Mouse (Mus musculus): ENCODE measurements around the gene Wdr62. TPM values are rescaled to one million over a fixed set of nuclear protein-coding genes. Genes with fewer than 3 reads are reported as not detected.

The Wdr62 gene
- polyA plus RNA-seq (2016; fragmentation: Nextera tagmentation; extraction: Ambion mirVana) = 11.4 and 13.9 TPM in 2 replicates

DNA sequence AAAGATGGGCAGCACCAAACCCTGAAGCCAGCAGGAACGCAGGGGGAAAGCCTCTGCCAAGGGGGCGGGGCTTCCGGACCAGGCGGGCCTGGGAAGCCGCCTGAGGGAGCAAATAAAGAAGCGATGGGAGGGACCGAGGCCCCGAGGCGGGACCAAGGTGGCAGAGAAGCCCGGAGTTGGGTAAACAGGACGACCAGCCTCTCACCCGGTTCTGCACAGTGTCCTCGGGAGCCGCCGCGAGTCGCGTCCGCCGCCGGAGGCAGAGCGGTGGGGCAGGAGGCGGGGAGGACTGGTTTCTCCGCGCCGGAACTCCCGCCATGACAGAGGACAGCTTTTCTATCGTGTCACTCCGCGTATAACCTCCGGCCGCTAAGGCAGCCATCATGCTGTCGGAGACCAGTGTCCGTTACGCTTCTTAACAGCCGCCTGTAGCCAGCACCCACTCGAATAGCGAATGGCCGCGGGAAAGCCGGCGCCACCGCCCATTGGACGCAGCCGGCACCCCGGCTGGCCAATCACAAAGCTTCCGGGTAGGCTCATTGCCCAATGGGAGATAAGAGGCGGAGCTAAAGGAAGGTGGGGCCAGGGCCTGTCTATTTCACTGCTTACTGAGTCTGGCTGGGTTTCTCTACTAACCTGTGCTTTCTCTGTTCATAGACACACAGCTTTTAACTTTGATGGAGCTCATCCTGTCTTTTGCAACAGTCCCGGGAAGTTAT, at the start of gene Wdr62, which contains the start of gene Thap8:
TSS of gene Wdr62 (minus strand) at position 469 of the 719 bp plus-strand sequence.
TSS of gene Thap8 (plus strand) at position 144 of the 719 bp plus-strand sequence.
- whole genome bisulfite sequencing = under 1% methylated on average over 49 of the region's 49 CpGs
- peaks cover 12% of the 10 kb centered on the region for H3K4me1 ChIP-seq
- no peaks in the 10 kb centered on the region for H3K9me3 ChIP-seq
- peak; percentile 97 for DNase-seq (ENCODE audit: low spot score)
- peak within 1 kb of the TSS; percentile 91 for H3K27ac ChIP-seq
- no peaks in the 10 kb centered on the region for H3K36me3 ChIP-seq
- no peaks in the 10 kb centered on the region for H3K27me3 ChIP-seq (ENCODE audit: insufficient read depth, poor library complexity, severe bottlenecking)
- peak within 1 kb of the TSS; percentile 90 for H3K4me3 ChIP-seq

DNA sequence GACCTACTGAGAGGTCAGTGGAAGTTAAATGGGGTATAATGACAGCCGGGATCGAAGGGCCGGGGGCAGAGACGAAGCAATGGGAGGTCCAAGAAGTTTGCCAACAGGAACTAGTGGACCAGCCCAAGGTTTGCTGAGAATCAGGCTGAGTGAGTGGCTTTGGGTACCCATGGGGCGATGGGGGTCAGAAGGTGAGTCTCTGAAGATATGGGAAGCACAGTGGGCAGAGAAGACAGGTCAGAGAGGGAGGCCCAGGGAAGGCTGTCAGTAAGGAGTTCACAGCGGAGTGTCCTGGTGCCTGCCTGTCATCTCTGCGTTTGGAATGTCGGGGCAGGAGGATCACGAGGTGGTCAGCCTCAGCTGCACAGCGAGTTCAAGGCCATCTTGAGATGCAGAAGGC, 48.2 kb upstream of the Wdr62 start:
- peaks cover 12% of the 10 kb centered on the region for H3K4me1 ChIP-seq
- H3K27ac ChIP-seq = no peak overlapping the region
- DNase-seq (ENCODE audit: low spot score) = no peak
- H3K27me3 ChIP-seq (ENCODE audit: insufficient read depth, poor library complexity, severe bottlenecking) = peaks cover 18% of the 10 kb centered on the region; the same call in 1 of the 2 replicates
- 50% methylated on average over 10 of the region's 10 CpGs for WGBS
- no peaks in the 10 kb centered on the region for H3K36me3 ChIP-seq
- no peak overlapping the region for H3K4me3 ChIP-seq
- no peaks in the 10 kb centered on the region for H3K9me3 ChIP-seq

DNA sequence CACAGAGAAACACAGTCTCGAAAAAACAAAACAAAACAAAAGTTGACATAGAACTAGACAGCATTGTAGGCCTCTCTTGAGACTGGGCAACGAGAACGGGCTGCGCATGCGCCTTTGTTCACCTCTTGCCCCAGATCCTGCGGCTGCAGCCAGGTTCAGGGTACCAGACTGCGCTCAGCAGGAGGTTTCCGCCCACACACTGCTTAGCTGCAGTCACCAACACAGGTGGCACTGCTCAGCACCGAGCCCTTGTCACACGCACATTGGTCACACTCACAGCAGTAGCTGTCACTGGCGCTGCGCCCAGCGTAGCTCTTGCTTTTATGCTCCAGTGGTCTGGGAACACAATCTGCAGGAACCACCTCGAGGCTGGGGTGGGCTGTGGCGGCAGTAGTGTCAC, 46.9 kb upstream of the Wdr62 start:
- 52% methylated on average over 15 of the region's 15 CpGs for WGBS
- Histone ChIP-seq H3K27ac (peak overlapping the region; percentile 24; the same call in 1 of the 2 replicates), H3K9me3 (no peaks in the 10 kb centered on the region), H3K36me3 (no peaks in the 10 kb centered on the region), H3K4me1 (peaks cover 14% of the 10 kb centered on the region), H3K27me3 (ENCODE audit: insufficient read depth, poor library complexity, severe bottlenecking) (peaks cover 6% of the 10 kb centered on the region; the same call in 1 of the 2 replicates), H3K4me3 (no peak overlapping the region)
- DNase-seq (ENCODE audit: low spot score) = no peak

DNA sequence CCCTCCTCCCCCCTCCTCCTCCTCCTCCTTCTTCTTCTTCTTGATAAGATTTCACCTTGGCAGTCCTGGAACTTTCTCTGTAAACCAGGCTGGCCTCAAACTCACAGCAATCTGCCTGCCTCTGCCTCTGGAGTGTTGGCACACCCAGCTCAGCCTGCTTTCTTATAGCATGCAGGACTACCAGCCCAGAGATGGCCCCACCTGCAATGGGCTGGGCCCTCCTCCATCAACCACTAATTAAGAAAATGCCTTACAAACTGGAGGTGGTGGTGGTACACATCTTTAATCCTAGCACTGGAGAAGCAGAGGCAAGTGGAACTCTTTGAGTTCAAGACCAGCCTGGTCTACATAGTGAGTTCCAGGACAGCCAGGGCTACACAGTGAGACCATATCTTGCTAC, 46.2 kb upstream of the Wdr62 start:
- Histone ChIP-seq H3K4me1 (peaks cover 16% of the 10 kb centered on the region), H3K36me3 (no peaks in the 10 kb centered on the region), H3K4me3 (no peak overlapping the region), H3K27me3 (ENCODE audit: insufficient read depth, poor library complexity, severe bottlenecking) (peaks cover 6% of the 10 kb centered on the region; the same call in 1 of the 2 replicates), H3K27ac (no peak overlapping the region), H3K9me3 (no peaks in the 10 kb centered on the region)
- no peak for DNase-seq (ENCODE audit: low spot score)

DNA sequence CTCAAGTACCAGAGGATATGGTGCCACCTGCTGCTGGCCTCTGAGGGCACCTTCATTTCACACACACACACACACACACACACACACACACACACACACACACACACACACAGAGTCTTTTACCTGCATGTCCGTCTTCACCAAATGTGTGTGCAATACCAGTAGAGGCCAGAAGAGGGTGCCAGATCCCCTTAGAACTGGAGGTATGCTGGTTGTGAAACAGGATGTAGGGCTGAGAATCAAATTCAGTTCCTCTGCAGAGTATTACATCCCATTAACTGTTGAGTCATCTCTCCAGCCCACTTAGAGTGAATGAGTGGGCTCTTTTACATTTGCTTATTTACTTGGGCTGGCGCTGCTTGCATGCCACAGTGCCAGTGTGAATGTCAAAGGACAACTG, 45.1 kb upstream of the Wdr62 start:
- no peaks in the 10 kb centered on the region for H3K9me3 ChIP-seq
- peaks cover 6% of the 10 kb centered on the region; the same call in 1 of the 2 replicates for H3K27me3 ChIP-seq (ENCODE audit: insufficient read depth, poor library complexity, severe bottlenecking)
- no peak overlapping the region for H3K4me3 ChIP-seq
- no peak for DNase-seq (ENCODE audit: low spot score)
- no peaks in the 10 kb centered on the region for H3K36me3 ChIP-seq
- no peak overlapping the region for H3K27ac ChIP-seq
- 43% methylated on average over 2 of the region's 2 CpGs for WGBS
- peaks cover 23% of the 10 kb centered on the region for H3K4me1 ChIP-seq

DNA sequence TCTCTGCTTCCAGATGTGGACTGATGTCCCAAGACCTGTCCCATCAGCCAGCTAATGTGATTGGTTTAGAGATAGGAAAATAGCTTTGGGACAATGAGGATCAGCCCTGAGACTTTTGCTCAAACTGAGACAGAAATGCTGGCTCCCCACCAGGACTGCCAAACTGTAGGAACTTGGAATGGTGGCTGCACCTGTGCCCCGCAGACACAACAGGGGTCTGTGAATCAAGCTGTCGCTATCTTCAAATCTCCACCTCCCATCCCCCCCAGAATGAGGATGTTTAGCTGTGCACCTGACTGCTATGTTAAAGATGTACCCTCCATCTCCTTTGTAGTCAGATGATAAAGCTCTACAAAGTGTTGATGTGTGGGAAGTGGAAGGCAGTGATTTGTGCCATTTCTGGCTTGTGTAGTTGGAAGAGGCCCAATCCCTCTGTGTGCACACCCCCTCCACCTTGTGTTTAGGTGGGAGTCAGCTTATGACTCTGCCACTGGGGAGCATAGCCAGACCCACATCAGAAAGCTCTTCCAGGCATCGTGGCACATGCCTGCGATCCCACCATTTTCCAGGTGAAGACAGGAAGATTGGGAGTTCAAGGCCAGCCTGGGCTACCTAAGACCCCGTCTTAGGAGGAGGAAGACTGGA, 44.2 kb upstream of the Wdr62 start:
- WGBS = 82% methylated on average over 5 of the region's 5 CpGs
- no peak overlapping the region for H3K4me3 ChIP-seq
- H3K27ac ChIP-seq = no peak overlapping the region
- H3K9me3 ChIP-seq = no peaks in the 10 kb centered on the region
- no peak for DNase-seq (ENCODE audit: low spot score)
- H3K27me3 ChIP-seq (ENCODE audit: insufficient read depth, poor library complexity, severe bottlenecking) = peaks cover 6% of the 10 kb centered on the region; the same call in 1 of the 2 replicates
- H3K4me1 ChIP-seq = peaks cover 23% of the 10 kb centered on the region
- 0 out of 2 replicates have a peak, but pooled peaks cover 1% of the 10 kb centered on the region for H3K36me3 ChIP-seq

DNA sequence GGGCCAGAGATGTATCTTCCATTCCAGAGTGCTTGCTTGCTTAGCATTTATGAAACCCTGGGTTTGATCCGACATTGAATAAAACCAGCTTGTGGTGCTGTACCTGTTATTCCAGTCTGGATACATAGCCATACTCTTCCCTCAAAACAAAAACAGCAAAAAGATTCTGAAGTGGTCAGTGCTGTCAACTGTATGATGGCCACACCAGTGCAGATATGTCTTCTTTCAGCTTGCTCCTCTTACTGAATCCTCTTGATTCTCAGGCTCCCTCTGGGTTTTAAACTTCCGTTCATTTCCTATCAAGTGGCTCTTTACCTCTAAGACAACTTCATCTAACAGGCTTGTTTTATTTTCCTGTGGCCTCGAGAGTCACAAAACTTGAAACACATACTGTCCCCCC, 43.6 kb upstream of the Wdr62 start, which contains the start of gene Sdhaf1:
TSS of gene Sdhaf1 (minus strand) at position 101 of the 400 bp plus-strand sequence.
- peak within 1 kb of the TSS; percentile 72 for H3K4me3 ChIP-seq
- peak within 1 kb of the TSS; percentile 92 for H3K27ac ChIP-seq
- peaks cover 23% of the 10 kb centered on the region for H3K4me1 ChIP-seq
- no peaks in the 10 kb centered on the region for H3K9me3 ChIP-seq
- peaks cover 7% of the 10 kb centered on the region; the same call in 1 of the 2 replicates for H3K36me3 ChIP-seq
- no peak for DNase-seq (ENCODE audit: low spot score)
- 73% methylated on average over 3 of the region's 3 CpGs for WGBS
- peaks cover 6% of the 10 kb centered on the region; the same call in 1 of the 2 replicates for H3K27me3 ChIP-seq (ENCODE audit: insufficient read depth, poor library complexity, severe bottlenecking)

DNA sequence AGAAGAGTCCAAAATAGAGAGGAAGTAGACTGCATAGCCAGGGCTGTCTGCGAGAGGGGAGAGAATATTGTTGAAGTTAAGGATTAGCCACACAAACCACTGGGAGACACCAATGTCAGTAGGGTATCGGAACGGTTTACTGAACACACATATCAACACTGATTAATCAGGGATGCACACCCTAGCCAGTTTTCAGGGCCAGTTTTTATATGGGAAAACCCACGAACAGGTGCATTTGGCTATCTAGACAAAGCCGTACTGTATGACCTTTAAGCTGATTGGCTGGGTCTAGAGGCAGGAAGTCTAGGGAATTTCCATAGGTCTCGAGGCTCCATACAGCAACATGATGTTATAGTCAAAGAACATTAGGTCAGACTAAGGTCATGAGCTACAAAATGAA, 42.6 kb upstream of the Wdr62 start:
- Histone ChIP-seq H3K4me3 (peak overlapping the region; percentile 72), H3K9me3 (no peaks in the 10 kb centered on the region), H3K36me3 (peaks cover 17% of the 10 kb centered on the region; the same call in 1 of the 2 replicates), H3K4me1 (peaks cover 19% of the 10 kb centered on the region), H3K27ac (peak overlapping the region; percentile 92), H3K27me3 (ENCODE audit: insufficient read depth, poor library complexity, severe bottlenecking) (peaks cover 6% of the 10 kb centered on the region; the same call in 1 of the 2 replicates)
- no peak for DNase-seq (ENCODE audit: low spot score)
- 34% methylated on average over 6 of the region's 6 CpGs for WGBS

DNA sequence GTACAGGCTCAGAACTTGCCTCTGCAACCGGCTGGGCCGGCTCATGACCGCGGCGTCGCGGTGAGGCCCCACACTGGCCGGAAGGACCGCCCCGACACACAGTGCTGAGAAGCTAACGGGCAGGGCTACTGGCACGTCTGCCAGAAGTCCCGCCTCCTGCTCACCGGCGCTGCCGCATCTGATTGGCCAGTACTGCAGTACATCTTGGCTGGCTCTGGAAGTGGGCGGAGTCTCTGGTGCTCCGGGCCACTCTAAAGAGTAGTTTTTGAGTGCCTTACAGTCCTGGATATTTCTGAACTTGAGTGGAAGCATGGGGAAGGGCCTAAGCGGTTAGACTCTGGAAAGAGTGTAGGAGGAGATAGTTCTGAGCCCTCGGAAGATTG, 42.1 kb upstream of the Wdr62 start:
- peaks cover 3% of the 10 kb centered on the region; the same call in 1 of the 2 replicates for H3K27me3 ChIP-seq (ENCODE audit: insufficient read depth, poor library complexity, severe bottlenecking)
- H3K36me3 ChIP-seq = peaks cover 19% of the 10 kb centered on the region; the same call in 1 of the 2 replicates
- peaks cover 17% of the 10 kb centered on the region for H3K4me1 ChIP-seq
- no peaks in the 10 kb centered on the region for H3K9me3 ChIP-seq
- peak; percentile 100 for DNase-seq (ENCODE audit: low spot score)
- H3K27ac ChIP-seq = peak overlapping the region; percentile 92
- WGBS = 0% methylated on average over 20 of the region's 20 CpGs
- H3K4me3 ChIP-seq = peak overlapping the region; percentile 72

DNA sequence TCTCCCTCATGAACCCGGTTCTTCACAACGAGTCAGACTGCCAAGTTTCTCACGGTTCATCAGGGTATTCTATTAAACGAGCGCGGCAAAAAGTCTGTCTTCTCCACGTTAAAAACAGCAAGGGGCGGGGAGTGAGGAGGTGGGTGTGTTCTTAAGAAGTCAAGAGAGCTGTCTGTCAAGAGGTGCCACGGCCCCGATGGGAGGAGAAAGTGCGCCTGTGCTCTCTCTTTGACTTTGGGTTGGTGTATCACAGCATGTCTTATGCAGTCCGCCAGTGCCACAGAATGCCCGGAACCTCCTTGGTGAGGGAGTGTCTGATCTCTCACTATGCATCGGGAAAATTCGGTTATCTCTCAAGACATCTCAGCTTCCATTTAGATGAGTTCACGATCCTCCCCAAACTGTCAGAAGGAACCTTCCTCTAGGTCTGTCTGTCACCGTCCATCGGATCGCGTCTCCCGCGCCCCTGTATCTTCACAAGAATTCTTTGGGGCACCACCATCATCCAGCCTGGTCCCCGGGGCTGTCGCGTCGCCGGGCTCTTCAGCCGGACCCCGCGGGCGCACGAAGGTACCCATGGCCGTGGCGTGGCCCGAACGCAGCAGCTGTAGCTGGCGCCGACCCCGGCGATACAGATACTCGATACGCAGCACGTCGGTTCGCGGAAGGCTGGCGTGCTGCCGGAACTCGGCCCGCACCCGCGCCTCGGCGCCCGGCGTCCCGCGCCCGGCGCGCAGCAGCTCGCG, 41.5 kb upstream of the Wdr62 start, which contains the start of gene E130208F15Rik:
TSS of gene E130208F15Rik (plus strand) at position 202 of the 746 bp plus-strand sequence.
- H3K4me3 ChIP-seq = peak within 1 kb of the TSS; percentile 72
- WGBS = under 1% methylated on average over 63 of the region's 63 CpGs
- peaks cover 20% of the 10 kb centered on the region; the same call in 1 of the 2 replicates for H3K36me3 ChIP-seq
- no peaks in the 10 kb centered on the region for H3K27me3 ChIP-seq (ENCODE audit: insufficient read depth, poor library complexity, severe bottlenecking)
- H3K27ac ChIP-seq = peak within 1 kb of the TSS; percentile 92
- DNase-seq (ENCODE audit: low spot score) = peak; percentile 91
- H3K9me3 ChIP-seq = no peaks in the 10 kb centered on the region
- H3K4me1 ChIP-seq = peaks cover 13% of the 10 kb centered on the region

DNA sequence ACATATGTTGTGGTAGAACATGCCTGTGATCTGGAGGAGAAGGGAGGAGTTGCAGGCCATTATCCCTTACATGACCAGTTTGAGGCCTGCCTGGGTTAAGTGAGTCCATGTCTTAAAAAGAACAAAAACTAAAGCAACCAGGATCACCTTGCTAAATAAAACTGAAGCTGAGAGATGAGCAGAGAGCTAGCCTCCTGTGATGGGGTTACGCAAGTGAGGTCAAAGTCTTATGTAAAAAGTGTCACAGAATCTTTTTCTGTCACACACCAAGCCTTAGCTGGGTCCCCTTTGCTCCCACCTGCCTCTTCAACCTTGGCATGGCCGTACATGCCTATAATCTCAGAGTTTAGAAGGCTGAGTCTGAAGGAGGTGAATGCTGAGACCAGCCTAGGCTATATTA, 40.7 kb upstream of the Wdr62 start:
- Histone ChIP-seq H3K4me3 (peak overlapping the region; percentile 72), H3K9me3 (no peaks in the 10 kb centered on the region), H3K4me1 (peaks cover 13% of the 10 kb centered on the region), H3K27ac (no peak overlapping the region), H3K36me3 (peaks cover 21% of the 10 kb centered on the region; the same call in 1 of the 2 replicates), H3K27me3 (ENCODE audit: insufficient read depth, poor library complexity, severe bottlenecking) (no peaks in the 10 kb centered on the region)
- 85% methylated on average over 2 of the region's 2 CpGs for WGBS
- DNase-seq (ENCODE audit: low spot score) = no peak

DNA sequence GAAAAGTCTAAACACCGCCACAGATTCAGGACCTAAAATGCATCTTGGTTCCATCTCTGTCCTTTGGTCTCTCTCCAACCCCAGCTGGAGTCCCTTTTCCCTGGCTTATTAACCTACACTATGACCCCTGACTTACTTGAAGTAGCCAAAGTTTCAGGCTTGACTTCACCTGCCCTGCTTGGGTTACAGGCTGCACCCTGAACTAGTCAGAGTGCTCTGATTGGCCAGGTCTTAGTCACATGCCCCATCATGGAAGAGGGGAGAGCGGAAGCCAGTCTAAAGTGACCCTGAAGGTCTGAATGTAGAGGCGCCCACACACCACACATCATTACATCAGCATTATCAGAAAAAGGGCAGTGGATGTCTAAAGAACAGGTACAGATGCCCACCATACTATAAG, 37.9 kb upstream of the Wdr62 start:
- H3K9me3 ChIP-seq = no peaks in the 10 kb centered on the region
- H3K27me3 ChIP-seq (ENCODE audit: insufficient read depth, poor library complexity, severe bottlenecking) = no peaks in the 10 kb centered on the region
- DNase-seq (ENCODE audit: low spot score) = no peak
- no peak overlapping the region for H3K4me3 ChIP-seq
- 88% methylated on average over 3 of the region's 3 CpGs for WGBS
- H3K36me3 ChIP-seq = peaks cover 24% of the 10 kb centered on the region; the same call in 1 of the 2 replicates
- no peak overlapping the region for H3K27ac ChIP-seq
- H3K4me1 ChIP-seq = peaks cover 30% of the 10 kb centered on the region

All from heart, embryonic 10.5 days (tissue).